Mouse (Mus musculus): ENCODE data around the gene Trim41. TPM values are rescaled to one million over a fixed set of nuclear protein-coding genes. Genes with fewer than 3 reads are reported as not detected.
A peak's percentile ranks its signal among the peaks of the same experiment; 100 is the strongest.

Gene Trim41
- 7.2 and 7.6 TPM in 2 replicates for polyA plus RNA-seq (2015; fragmentation: Nextera tagmentation; extraction: Ambion mirVana)

GRCm38 (mm10) chr11:48816800-48817665 is at the start of gene Trim41:
Trim41 (minus strand) TSS chr11:48817353.
- peaks cover 28% of the 10 kb centered on the region for H3K4me1 ChIP-seq (replicated peaks; ENCODE audit: control insufficient read depth, insufficient read depth, low read length)
- H3K9me3 ChIP-seq (ENCODE audit: control insufficient read depth, low read length), result no peaks in the 10 kb centered on the region
- peak within 1 kb of the TSS; percentile 85 for H3K9ac ChIP-seq (replicated peaks; ENCODE audit: low read depth, low read length)
- H3K27ac ChIP-seq (ENCODE audit: low read length), result peak within 1 kb of the TSS; percentile 96
- peak within 1 kb of the TSS; percentile 90 for H3K4me2 ChIP-seq (ENCODE audit: low read length)
- ATAC-seq, result peak; percentile 97
- H3K4me3 ChIP-seq (replicated peaks; ENCODE audit: low read length), result peak within 1 kb of the TSS; percentile 80
- H3K27me3 ChIP-seq (replicated peaks; ENCODE audit: control insufficient read depth, insufficient read depth, low read length), result no peaks in the 10 kb centered on the region
- WGBS, result 0% methylated on average over 77 of the region's 77 CpGs
- H3K36me3 ChIP-seq (ENCODE audit: control insufficient read depth, insufficient read depth), result no peaks in the 10 kb centered on the region

DNA sequence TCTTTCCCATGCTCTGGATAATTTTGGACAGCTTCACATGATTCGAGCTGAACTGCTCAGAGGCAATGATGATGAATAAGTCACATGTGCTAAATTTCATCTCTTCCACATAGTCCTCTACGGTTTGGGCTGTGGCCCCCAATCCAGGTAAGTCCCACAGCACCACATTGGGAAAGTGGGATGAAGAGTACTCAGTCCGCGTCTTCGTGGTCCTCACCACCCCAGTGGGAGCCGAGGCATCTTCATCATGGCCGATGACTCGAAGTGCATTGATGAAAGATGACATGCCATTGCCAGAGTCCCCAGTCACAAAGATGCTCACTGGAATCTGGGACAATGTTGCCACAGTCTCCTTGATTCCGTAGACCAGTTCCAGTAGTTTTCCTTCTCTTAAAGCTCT is 49.3 kb upstream of the Trim41 start:
- WGBS, result 96% methylated on average over 9 of the region's 9 CpGs
- Histone ChIP-seq H3K9me3 (ENCODE audit: control insufficient read depth, low read length) (no peaks in the 10 kb centered on the region), H3K4me1 (replicated peaks; ENCODE audit: control insufficient read depth, insufficient read depth, low read length) (peaks cover 7% of the 10 kb centered on the region), H3K4me2 (ENCODE audit: low read length) (no peak overlapping the region), H3K4me3 (replicated peaks; ENCODE audit: low read length) (no peak overlapping the region), H3K36me3 (ENCODE audit: control insufficient read depth, insufficient read depth) (no peaks in the 10 kb centered on the region), H3K27ac (ENCODE audit: low read length) (no peak overlapping the region), H3K9ac (replicated peaks; ENCODE audit: low read depth, low read length) (no peak overlapping the region), H3K27me3 (replicated peaks; ENCODE audit: control insufficient read depth, insufficient read depth, low read length) (no peaks in the 10 kb centered on the region; the same call in 1 of the 2 replicates)
- no peak for ATAC-seq

DNA sequence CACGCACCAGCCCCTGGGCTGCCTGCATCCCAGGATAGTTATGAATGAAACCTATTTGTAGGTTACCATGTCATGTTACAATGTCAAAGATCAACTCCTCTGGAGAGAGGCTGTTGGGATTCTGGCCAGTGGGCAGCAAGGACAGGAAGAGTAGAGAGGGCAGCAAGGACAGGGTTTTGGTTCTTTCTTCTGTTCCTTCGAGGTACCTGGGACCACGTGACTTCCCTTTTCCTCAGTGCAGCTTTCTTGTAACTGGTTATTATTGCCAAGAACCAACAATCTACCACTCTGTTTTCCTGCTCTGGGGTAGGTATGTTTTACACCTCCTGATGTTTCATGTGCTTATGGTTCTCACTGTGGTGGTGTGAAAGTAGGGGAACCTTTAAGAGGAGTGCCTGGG is 46.7 kb upstream of the Trim41 start:
- Histone ChIP-seq H3K9me3 (ENCODE audit: control insufficient read depth, low read length) (no peaks in the 10 kb centered on the region), H3K9ac (replicated peaks; ENCODE audit: low read depth, low read length) (no peak overlapping the region), H3K4me3 (replicated peaks; ENCODE audit: low read length) (no peak overlapping the region), H3K4me1 (replicated peaks; ENCODE audit: control insufficient read depth, insufficient read depth, low read length) (no peaks in the 10 kb centered on the region), H3K27me3 (replicated peaks; ENCODE audit: control insufficient read depth, insufficient read depth, low read length) (peaks cover 6% of the 10 kb centered on the region), H3K36me3 (ENCODE audit: control insufficient read depth, insufficient read depth) (no peaks in the 10 kb centered on the region), H3K4me2 (ENCODE audit: low read length) (no peak overlapping the region), H3K27ac (ENCODE audit: low read length) (no peak overlapping the region)
- no peak for ATAC-seq
- 87% methylated on average over 3 of the region's 3 CpGs for WGBS

DNA sequence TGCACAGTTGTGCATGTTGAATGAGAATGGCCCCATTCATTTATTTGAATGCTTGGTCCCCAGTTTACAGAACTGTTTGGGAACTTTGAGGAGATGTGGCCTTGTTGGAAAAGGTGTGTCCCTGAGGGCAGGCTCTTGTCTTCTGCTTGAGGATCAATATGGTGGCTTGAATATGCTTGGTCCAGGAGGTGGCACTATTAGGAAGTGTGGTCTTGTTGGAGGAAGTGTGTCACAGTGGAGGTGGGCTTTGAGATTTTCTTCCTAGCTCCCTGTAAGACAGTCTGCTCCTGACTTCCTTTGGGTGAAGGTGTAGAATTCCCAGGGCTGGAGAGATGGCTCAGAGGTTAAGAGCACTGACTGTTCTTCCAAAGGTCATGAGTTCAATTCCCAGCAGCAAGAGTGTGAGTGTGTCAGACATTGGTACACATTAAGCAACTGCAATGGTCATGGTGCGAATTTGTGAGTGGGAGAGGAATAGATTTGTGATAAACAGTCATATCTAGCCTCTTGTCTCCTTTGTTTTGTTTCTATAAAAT is 45.7 kb upstream of the Trim41 start:
- Histone ChIP-seq H3K4me3 (replicated peaks; ENCODE audit: low read length) (no peak overlapping the region), H3K36me3 (ENCODE audit: control insufficient read depth, insufficient read depth) (no peaks in the 10 kb centered on the region), H3K27ac (ENCODE audit: low read length) (no peak overlapping the region), H3K27me3 (replicated peaks; ENCODE audit: control insufficient read depth, insufficient read depth, low read length) (peaks cover 6% of the 10 kb centered on the region), H3K9ac (replicated peaks; ENCODE audit: low read depth, low read length) (no peak overlapping the region), H3K4me1 (replicated peaks; ENCODE audit: control insufficient read depth, insufficient read depth, low read length) (peaks cover 9% of the 10 kb centered on the region; the same call in 1 of the 2 replicates), H3K4me2 (ENCODE audit: low read length) (no peak overlapping the region), H3K9me3 (ENCODE audit: control insufficient read depth, low read length) (no peaks in the 10 kb centered on the region)
- WGBS, result 79% methylated on average over 1 of the region's 1 CpGs
- ATAC-seq, result no peak

DNA sequence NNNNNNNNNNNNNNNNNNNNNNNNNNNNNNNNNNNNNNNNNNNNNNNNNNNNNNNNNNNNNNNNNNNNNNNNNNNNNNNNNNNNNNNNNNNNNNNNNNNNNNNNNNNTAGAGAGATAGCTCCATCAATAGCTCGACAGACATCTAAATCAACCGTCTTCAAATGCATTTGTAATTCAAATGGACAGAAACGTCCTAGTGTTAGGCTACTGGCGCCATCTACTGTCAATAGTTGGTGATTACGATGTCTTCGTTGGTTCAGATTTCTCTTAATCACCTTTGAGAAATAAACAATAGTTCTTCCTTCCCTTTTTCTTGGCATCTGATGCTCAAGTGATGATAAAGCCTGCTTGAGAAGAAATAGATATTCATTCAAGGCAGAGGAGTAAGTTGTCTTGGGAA is 41.9 kb upstream of the Trim41 start:
- H3K27ac ChIP-seq (ENCODE audit: low read length), result no peak overlapping the region
- peaks cover 6% of the 10 kb centered on the region for H3K27me3 ChIP-seq (replicated peaks; ENCODE audit: control insufficient read depth, insufficient read depth, low read length)
- H3K4me1 ChIP-seq (replicated peaks; ENCODE audit: control insufficient read depth, insufficient read depth, low read length), result peaks cover 31% of the 10 kb centered on the region
- 0% methylated on average over 6 of the region's 6 CpGs for WGBS
- H3K9ac ChIP-seq (replicated peaks; ENCODE audit: low read depth, low read length), result no peak overlapping the region
- no peaks in the 10 kb centered on the region for H3K9me3 ChIP-seq (ENCODE audit: control insufficient read depth, low read length)
- H3K4me2 ChIP-seq (ENCODE audit: low read length), result peak overlapping the region; percentile 98
- peak overlapping the region; percentile 50 for H3K4me3 ChIP-seq (replicated peaks; ENCODE audit: low read length)
- no peak for ATAC-seq
- no peaks in the 10 kb centered on the region for H3K36me3 ChIP-seq (ENCODE audit: control insufficient read depth, insufficient read depth)

DNA sequence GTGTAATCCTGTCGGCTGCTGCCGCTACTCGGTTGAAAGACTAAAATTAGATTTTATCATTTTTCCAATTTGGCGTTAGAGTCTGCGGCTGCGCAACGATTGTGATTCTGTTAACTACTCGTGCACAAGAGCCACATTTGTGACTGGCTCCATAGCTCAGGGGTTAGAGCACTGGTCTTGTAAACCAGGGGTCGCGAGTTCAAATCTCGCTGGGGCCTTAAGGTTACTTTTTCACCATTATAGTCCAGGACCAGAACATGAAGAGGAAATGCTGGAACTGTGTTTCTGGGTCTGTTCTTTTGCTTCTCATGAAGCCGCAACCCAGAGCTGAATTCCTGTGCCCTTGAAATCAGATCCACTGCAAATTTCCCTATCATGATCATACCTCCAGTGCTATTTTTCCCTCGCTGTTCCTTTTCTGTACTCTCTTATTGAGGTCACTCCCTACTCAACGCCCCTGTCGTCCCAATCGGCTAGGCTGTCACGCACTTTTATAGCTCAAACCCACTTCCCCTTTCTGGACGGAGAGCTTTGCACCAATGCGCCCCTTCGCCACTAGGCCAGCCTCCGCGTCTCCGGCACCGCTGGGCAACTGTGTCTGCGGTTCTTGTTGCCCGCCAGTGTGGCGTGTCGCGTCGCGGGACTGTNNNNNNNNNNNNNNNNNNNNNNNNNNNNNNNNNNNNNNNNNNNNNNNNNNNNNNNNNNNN is 36.5 kb upstream of the Trim41 start:
- peak; percentile 62 for ATAC-seq
- Histone ChIP-seq H3K27ac (ENCODE audit: low read length) (no peak overlapping the region), H3K36me3 (ENCODE audit: control insufficient read depth, insufficient read depth) (no peaks in the 10 kb centered on the region), H3K4me2 (ENCODE audit: low read length) (peak overlapping the region; percentile 98), H3K4me3 (replicated peaks; ENCODE audit: low read length) (peak overlapping the region; percentile 68), H3K9ac (replicated peaks; ENCODE audit: low read depth, low read length) (peak overlapping the region; percentile 50), H3K27me3 (replicated peaks; ENCODE audit: control insufficient read depth, insufficient read depth, low read length) (no peaks in the 10 kb centered on the region; the same call in 1 of the 2 replicates), H3K4me1 (replicated peaks; ENCODE audit: control insufficient read depth, insufficient read depth, low read length) (peaks cover 41% of the 10 kb centered on the region), H3K9me3 (ENCODE audit: control insufficient read depth, low read length) (no peaks in the 10 kb centered on the region)
- WGBS, result under 1% methylated on average over 31 of the region's 31 CpGs

DNA sequence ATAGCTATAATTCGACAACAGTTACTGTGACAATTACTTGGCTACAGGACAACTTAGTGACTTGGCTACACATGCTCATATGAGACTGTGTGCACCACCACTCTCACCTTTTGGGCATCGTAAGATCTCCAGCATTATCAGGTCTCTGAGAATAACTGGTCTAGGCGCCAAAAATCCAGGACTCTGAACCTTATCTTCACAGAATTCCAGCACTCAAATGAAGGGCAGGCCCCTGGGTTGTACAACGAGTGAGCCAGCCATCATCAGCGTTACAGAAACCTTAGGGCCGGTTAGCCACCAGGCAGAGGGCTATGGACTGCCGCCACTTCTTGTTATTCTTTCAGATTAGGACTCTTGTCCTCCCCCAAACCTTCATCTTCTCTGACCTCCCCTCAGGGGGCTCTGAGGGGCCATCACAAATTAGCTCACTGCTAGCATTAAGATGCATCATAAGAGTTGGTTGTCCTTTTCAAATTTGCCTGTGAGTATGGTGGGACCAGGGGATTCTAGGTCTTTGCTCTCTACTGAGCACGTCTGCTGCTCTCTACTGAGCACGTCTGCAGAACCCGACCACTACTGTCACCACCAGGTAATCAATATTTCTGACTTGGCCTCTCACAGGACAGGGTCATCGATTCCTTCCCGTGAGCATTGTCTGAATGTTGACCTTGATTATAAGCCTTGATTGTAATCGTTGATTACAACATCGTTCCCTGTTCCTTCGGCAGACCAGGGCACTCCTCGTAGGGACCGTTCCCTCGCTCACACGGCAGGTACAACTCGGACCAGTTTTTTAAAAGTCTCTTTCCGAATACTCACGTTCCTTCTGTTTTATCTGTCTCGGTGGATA is 35.7 kb upstream of the Trim41 start:
- Histone ChIP-seq H3K36me3 (ENCODE audit: control insufficient read depth, insufficient read depth) (no peaks in the 10 kb centered on the region), H3K9ac (replicated peaks; ENCODE audit: low read depth, low read length) (peak overlapping the region; percentile 50), H3K27me3 (replicated peaks; ENCODE audit: control insufficient read depth, insufficient read depth, low read length) (no peaks in the 10 kb centered on the region; the same call in 1 of the 2 replicates), H3K4me3 (replicated peaks; ENCODE audit: low read length) (peak overlapping the region; percentile 68), H3K4me1 (replicated peaks; ENCODE audit: control insufficient read depth, insufficient read depth, low read length) (peaks cover 33% of the 10 kb centered on the region), H3K4me2 (ENCODE audit: low read length) (peak overlapping the region; percentile 98), H3K9me3 (ENCODE audit: control insufficient read depth, low read length) (no peaks in the 10 kb centered on the region), H3K27ac (ENCODE audit: low read length) (no peak overlapping the region)
- 7% methylated on average over 23 of the region's 23 CpGs for WGBS
- ATAC-seq, result peak; percentile 7

- no peak for ATAC-seq
- peak overlapping the region; percentile 68; the same call in 1 of the 2 replicates for H3K4me3 ChIP-seq (replicated peaks; ENCODE audit: low read length)
- no peak overlapping the region; the same call in 1 of the 2 replicates for H3K9ac ChIP-seq (replicated peaks; ENCODE audit: low read depth, low read length)
- 72% methylated on average over 4 of the region's 4 CpGs for WGBS
- H3K4me2 ChIP-seq (ENCODE audit: low read length), result peak overlapping the region; percentile 98
- peaks cover 28% of the 10 kb centered on the region for H3K4me1 ChIP-seq (replicated peaks; ENCODE audit: control insufficient read depth, insufficient read depth, low read length)
- no peaks in the 10 kb centered on the region; the same call in 1 of the 2 replicates for H3K27me3 ChIP-seq (replicated peaks; ENCODE audit: control insufficient read depth, insufficient read depth, low read length)
- no peak overlapping the region for H3K27ac ChIP-seq (ENCODE audit: low read length)
- H3K9me3 ChIP-seq (ENCODE audit: control insufficient read depth, low read length), result no peaks in the 10 kb centered on the region
- no peaks in the 10 kb centered on the region for H3K36me3 ChIP-seq (ENCODE audit: control insufficient read depth, insufficient read depth)
Observed at GRCm38 (mm10) chr11:48852190-48852589, 35.0 kb upstream of the Trim41 start.

All from forebrain, embryonic 16.5 days (tissue).